In the genomic region with DNA sequence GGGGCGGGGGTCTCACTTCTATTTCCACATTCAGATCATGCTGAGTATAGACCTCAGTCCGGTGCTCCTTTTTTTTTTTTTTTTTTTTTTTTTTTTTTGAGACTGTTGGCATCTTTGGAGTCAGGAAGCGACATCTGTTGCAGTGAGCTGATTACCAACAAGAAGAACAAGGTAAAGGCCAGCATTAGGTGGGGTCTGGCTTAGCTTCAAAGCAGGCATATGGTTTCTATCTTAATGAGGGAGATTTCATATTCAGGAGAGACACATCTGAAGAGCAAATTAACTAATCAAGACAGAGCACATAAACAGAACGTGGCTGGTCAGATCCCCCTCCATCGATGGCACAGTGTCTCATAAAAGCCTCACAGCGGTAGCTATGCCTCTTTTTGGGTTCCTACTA, we compare ENCODE assay signal across 17 mouse cellular contexts.
"Had no signal": no experiment of that assay in that cellular context is flagged by ENCODE, and none has a peak within 500 bp of the region (broad histone marks: within the 10 kb centered on the region; RNA-seq: fewer than 3 reads in every experiment).

No protein-coding gene starts in this region.

- H3K4me3 ChIP-seq: layer of hippocampus, adult 2 months; liver, embryonic 13.5 days; myocyte; neural tube, embryonic 13.5 days; stomach, embryonic 15.5 days had no signal

- H3K27ac ChIP-seq: kidney, postnatal 0 days; layer of hippocampus, adult 2 months; liver, embryonic 13.5 days; neural tube, embryonic 13.5 days; stomach, embryonic 15.5 days had no signal

- H3K9ac ChIP-seq: liver, embryonic 13.5 days; neural tube, embryonic 13.5 days; stomach, embryonic 15.5 days had no signal

- H3K9me3 ChIP-seq: liver, embryonic 13.5 days; neural tube, embryonic 13.5 days; stomach, embryonic 15.5 days had no signal

- H3K4me2 ChIP-seq: liver, embryonic 13.5 days; midbrain, embryonic 11.5 days; neural tube, embryonic 13.5 days; stomach, embryonic 15.5 days had no signal

- H3K27me3 ChIP-seq: liver, embryonic 13.5 days; neural tube, embryonic 13.5 days; stomach, embryonic 15.5 days had no signal

- H3K4me1 ChIP-seq: liver, embryonic 13.5 days; neural tube, embryonic 13.5 days had no signal

- DNase-seq: kidney, postnatal 25 days; layer of hippocampus, adult 9-11 months; liver, embryonic 13.5 days; lung, adult 2 months; lung, postnatal 14 days; lung, postnatal 4 days; midbrain, embryonic 14.5 days; retina, postnatal 1 day; right cerebral cortex, postnatal 25 days; spleen, adult 18-20 months; thymus, postnatal 25 days had no signal

- H3K36me3 ChIP-seq: liver, embryonic 13.5 days; neural tube, embryonic 13.5 days; stomach, embryonic 15.5 days had no signal
